Mouse (Mus musculus) macrophage (primary cell): ENCODE results near the gene Pgpep1l. TPM values are rescaled to one million over a fixed set of nuclear protein-coding genes. Genes with fewer than 3 reads are reported as not detected.

Source experiments
- H3K27ac ChIP-seq: fragments of 350-480 bp; formaldehyde crosslinking; 2 replicates; pipeline ENCODE4 v1.9.0; 2021
- H3K36me3 ChIP-seq: fragments of 350-480 bp; formaldehyde crosslinking; 2 replicates; pipeline ENCODE4 v1.9.0; 2021; ENCODE audit errors: inconsistent target
- H3K4me3 ChIP-seq: fragments of 350-480 bp; formaldehyde crosslinking; 2 replicates; pipeline ENCODE4 v1.9.0; 2021; ENCODE audit errors: inconsistent target
- H3K79me2 ChIP-seq: fragments of 350-480 bp; formaldehyde crosslinking; 2 replicates; pipeline ENCODE4 v1.9.0; 2021; ENCODE audit errors: inconsistent target
- WGBS: methylation state at CpG from one replicate; pipeline ENCODE4 v1.1.7; 2026; ENCODE audit warnings: inconsistent platforms; ENCODE audit not compliant: missing documents; 5-methylcytosine and 5-hydroxymethylcytosine counted together
- polyA plus RNA-seq: library from polyadenylated mRNA; stranded (reverse); fragments of 250-400 nt; gene quantifications from 3 replicates; pipeline ENCODE4 v1.2.4, GENCODE M21; 2018; ENCODE audit warnings: inconsistent platforms

Gene Pgpep1l
- polyA plus RNA-seq, 1 experiment from 2014 or later, result 0.27 TPM

GRCm38 (mm10) chr7:68189691-68190456 is 74.2 kb downstream of the Pgpep1l start:
- Histone ChIP-seq H3K36me3 (peaks cover 5% of the 10 kb centered on the region; the same call in 1 of the 2 replicates), H3K4me3 (no peak overlapping the region), H3K79me2 (no peaks in the 10 kb centered on the region), H3K27ac (no peak overlapping the region)
- 88% methylated on average over 13 of the region's 13 CpGs for WGBS

DNA sequence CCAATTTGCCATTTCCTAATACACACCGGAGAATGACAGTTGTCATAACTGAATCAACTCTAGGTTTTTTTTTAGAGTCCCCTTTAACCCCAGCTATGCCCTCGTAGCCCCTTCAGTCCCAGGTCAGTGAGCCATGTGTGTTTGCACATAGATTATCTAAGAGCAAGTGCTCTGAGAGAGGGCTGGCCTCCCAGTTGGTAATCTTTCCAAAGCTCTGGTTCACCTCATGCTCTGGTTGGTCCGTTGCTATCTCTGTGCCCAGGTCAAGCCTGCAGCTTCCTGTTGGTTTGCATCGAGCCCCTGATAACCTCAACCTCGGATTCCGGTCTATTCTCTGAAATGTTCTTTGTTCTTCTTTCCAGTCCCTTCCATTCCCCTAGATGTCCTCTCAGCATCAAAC is 74.8 kb downstream of the Pgpep1l start:
- no peak overlapping the region for H3K4me3 ChIP-seq

More for the DNA sequence above, 74.8 kb downstream of the Pgpep1l start:
- no peak overlapping the region for H3K27ac ChIP-seq
- peaks cover 5% of the 10 kb centered on the region; the same call in 1 of the 2 replicates for H3K36me3 ChIP-seq
- 34% methylated on average over 6 of the region's 6 CpGs for WGBS
- H3K79me2 ChIP-seq, result no peaks in the 10 kb centered on the region

Other genes starting within 250 kb of the Pgpep1l start
- 0.09 to 0.83 TPM (median 0.32 TPM) in 3 replicates for gene Fam169b, start 9.6 kb upstream of the Pgpep1l start, polyA plus RNA-seq